Mouse (Mus musculus): Measurements from ENCODE around the gene Ints5. TPM values are rescaled to one million over a fixed set of nuclear protein-coding genes. Genes with fewer than 3 reads are reported as not detected.

Ints5 gene
- polyA plus RNA-seq, 1 experiment from 2014 or later: 30.5 TPM

DNA sequence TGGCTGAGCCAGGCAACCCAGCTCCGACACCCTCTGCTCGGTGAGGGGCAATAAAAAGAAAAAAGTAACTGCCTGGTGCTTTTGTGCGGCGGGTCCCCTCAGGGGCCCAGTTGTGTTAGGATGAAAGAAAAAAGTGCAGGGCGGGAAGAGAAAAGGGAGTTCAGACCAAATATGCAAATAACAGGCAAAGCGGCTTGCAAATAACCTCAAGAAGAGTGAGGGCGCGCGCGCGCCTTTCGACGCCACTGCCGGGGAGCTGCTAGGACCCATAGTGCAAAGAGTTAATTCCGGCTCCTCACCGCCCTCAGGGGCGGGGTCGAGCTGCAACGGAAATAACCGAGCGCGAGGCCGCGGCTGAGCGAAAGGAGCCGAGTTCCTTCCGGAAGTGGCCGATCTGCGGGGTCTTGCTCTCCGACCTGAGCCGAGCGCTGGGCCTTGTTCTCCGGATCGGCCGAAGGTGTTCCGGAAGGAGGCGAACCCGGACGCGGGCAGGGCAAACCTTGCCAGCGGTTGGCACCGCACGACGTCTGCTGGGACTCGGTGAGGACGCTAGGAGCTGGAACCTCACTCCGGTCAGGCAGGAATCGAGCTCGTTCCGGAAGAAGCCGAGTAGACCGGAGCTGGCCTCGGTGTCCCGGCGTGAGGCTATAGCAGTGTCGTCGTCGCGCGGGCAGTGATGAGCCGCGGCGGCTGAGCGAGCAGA lies 48.9 kb downstream of the Ints5 start, which contains the start of gene Mta2:
TSS of gene Mta2 (plus strand) at position 361 of the 703 bp plus-strand sequence.
- Histone ChIP-seq H3K4me2 (ENCODE audit: low read depth, low read length) (peak within 1 kb of the TSS; percentile 59), H3K4me3 (ENCODE audit: low read depth, low read length) (peak within 1 kb of the TSS; percentile 97), H3K27me3 (ENCODE audit: control insufficient read depth, insufficient read depth, low read length) (no peaks in the 10 kb centered on the region), H3K9ac (replicated peaks; ENCODE audit: low read length) (peak within 1 kb of the TSS; percentile 99), H3K36me3 (replicated peaks; ENCODE audit: control insufficient read depth, insufficient read depth, low read depth, low read length) (peaks cover 14% of the 10 kb centered on the region), H3K27ac (replicated peaks; ENCODE audit: low read depth, low read length) (peak within 1 kb of the TSS; percentile 97), H3K9me3 (replicated peaks; ENCODE audit: control insufficient read depth, low read length) (no peaks in the 10 kb centered on the region), H3K4me1 (ENCODE audit: control insufficient read depth, insufficient read depth, low read length) (peaks cover 3% of the 10 kb centered on the region; the same call in 1 of the 2 replicates)
- under 1% methylated on average over 64 of the region's 64 CpGs for WGBS
- DNase-seq (ENCODE audit: low spot score) (peak; percentile 98), ATAC-seq (replicated peaks; ENCODE audit: insufficient number of reproducible peaks, low FRiP score, low TSS enrichment, low read depth) (peak; percentile 89)

DNA sequence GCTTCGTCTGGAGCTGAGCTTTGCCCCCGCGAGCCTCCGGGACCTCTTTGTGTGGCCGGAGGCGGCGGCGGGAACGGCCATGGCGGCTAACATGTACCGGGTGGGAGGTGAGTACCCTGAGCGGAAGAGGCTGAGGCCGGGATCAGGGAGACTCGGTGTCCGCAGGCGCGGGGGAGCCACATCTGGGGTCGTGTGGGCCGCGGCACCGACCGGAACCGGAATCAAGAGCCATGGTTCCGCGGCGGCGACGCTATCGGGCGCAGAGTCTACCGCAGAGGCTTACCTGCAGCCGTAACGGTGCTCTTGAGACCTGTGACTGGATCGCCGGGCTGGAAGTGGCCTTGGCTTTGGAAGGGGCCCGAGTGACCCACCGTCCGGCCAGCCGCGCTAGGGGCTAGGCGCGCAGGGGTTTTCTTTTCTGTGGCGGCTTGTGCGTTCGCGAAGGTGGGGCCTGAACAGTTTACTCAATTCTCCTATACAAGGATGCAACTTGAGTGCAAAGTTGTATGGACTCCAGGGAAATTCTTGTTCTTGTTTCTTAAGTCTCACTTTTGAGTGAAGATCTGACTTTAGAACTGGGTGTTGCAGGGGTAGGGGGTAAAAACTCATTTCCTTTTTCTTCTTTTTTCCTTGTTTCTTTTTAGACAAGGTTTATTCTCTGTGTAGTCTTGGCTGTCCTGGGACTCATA lies 49.6 kb downstream of the Ints5 start:
- Histone ChIP-seq H3K4me2 (ENCODE audit: low read depth, low read length) (peak overlapping the region; percentile 59), H3K9ac (replicated peaks; ENCODE audit: low read length) (peak overlapping the region; percentile 99), H3K27ac (replicated peaks; ENCODE audit: low read depth, low read length) (peak overlapping the region; percentile 97), H3K27me3 (ENCODE audit: control insufficient read depth, insufficient read depth, low read length) (no peaks in the 10 kb centered on the region), H3K4me3 (ENCODE audit: low read depth, low read length) (peak overlapping the region; percentile 97), H3K36me3 (replicated peaks; ENCODE audit: control insufficient read depth, insufficient read depth, low read depth, low read length) (peaks cover 20% of the 10 kb centered on the region), H3K4me1 (ENCODE audit: control insufficient read depth, insufficient read depth, low read length) (peaks cover 3% of the 10 kb centered on the region; the same call in 1 of the 2 replicates), H3K9me3 (replicated peaks; ENCODE audit: control insufficient read depth, low read length) (no peaks in the 10 kb centered on the region)
- DNase-seq (ENCODE audit: low spot score): peak; percentile 50
- WGBS: under 1% methylated on average over 46 of the region's 46 CpGs
- ATAC-seq (replicated peaks; ENCODE audit: insufficient number of reproducible peaks, low FRiP score, low TSS enrichment, low read depth): peak; percentile 46

DNA sequence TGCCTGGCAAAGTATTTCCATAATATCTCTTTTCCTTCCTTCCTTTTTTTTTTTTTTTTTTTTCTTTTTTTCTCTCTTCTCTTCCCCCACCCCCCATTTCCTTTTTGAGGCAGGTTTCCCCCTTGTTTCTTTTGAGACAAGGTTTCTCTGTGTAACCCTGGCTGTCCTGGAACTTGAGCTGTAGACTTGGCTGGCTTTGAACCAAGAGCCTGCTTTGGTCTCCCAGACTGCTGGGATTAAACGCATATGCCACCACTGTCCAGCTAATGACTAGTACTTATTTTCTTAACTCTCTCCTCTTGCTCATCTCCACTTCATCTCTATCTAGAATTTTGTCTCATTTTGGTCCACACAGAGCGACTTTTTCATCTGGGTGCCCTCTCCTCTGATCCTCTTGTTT lies 50.2 kb downstream of the Ints5 start:
- peaks cover 3% of the 10 kb centered on the region; the same call in 1 of the 2 replicates for H3K4me1 ChIP-seq (ENCODE audit: control insufficient read depth, insufficient read depth, low read length)
- peak overlapping the region; percentile 99 for H3K9ac ChIP-seq (replicated peaks; ENCODE audit: low read length)
- peak overlapping the region; percentile 97; the same call in 1 of the 2 replicates for H3K27ac ChIP-seq (replicated peaks; ENCODE audit: low read depth, low read length)
- peak overlapping the region; percentile 59 for H3K4me2 ChIP-seq (ENCODE audit: low read depth, low read length)
- no peaks in the 10 kb centered on the region for H3K27me3 ChIP-seq (ENCODE audit: control insufficient read depth, insufficient read depth, low read length)
- no peak for DNase-seq (ENCODE audit: low spot score)
- peak overlapping the region; percentile 97 for H3K4me3 ChIP-seq (ENCODE audit: low read depth, low read length)
- peaks cover 23% of the 10 kb centered on the region for H3K36me3 ChIP-seq (replicated peaks; ENCODE audit: control insufficient read depth, insufficient read depth, low read depth, low read length)
- H3K9me3 ChIP-seq (replicated peaks; ENCODE audit: control insufficient read depth, low read length): no peaks in the 10 kb centered on the region
- WGBS: 61% methylated on average over 2 of the region's 2 CpGs
- no peak for ATAC-seq (replicated peaks; ENCODE audit: insufficient number of reproducible peaks, low FRiP score, low TSS enrichment, low read depth)

DNA sequence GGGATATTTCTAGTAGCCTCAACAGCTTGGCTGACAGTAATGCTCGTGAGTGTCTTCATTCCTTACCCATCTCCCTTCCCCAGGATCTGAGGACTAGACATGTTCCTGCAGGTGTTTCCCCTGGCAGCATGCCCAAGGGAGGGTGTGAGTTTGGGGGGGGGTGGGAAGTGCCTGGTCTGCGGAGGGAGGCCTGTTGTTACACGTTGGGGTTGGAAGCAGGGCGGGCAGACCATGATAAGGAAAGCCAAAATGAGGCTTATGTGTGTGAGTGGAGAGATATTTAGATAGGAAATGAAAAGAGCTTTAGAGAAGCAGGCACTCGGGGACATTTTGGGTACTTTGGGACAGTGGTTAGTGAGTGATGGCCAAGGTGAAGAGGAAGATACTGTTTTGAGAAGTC lies 51.3 kb downstream of the Ints5 start:
- no peak overlapping the region for H3K9ac ChIP-seq (replicated peaks; ENCODE audit: low read length)
- DNase-seq (ENCODE audit: low spot score) (no peak), ATAC-seq (replicated peaks; ENCODE audit: insufficient number of reproducible peaks, low FRiP score, low TSS enrichment, low read depth) (no peak)
- H3K9me3 ChIP-seq (replicated peaks; ENCODE audit: control insufficient read depth, low read length): no peaks in the 10 kb centered on the region
- peaks cover 3% of the 10 kb centered on the region; the same call in 1 of the 2 replicates for H3K4me1 ChIP-seq (ENCODE audit: control insufficient read depth, insufficient read depth, low read length)
- H3K4me2 ChIP-seq (ENCODE audit: low read depth, low read length): peak overlapping the region; percentile 20; the same call in 1 of the 2 replicates
- H3K4me3 ChIP-seq (ENCODE audit: low read depth, low read length): peak overlapping the region; percentile 97; the same call in 1 of the 2 replicates
- peaks cover 26% of the 10 kb centered on the region for H3K36me3 ChIP-seq (replicated peaks; ENCODE audit: control insufficient read depth, insufficient read depth, low read depth, low read length)
- 66% methylated on average over 5 of the region's 5 CpGs for WGBS
- no peaks in the 10 kb centered on the region for H3K27me3 ChIP-seq (ENCODE audit: control insufficient read depth, insufficient read depth, low read length)
- no peak overlapping the region for H3K27ac ChIP-seq (replicated peaks; ENCODE audit: low read depth, low read length)

DNA sequence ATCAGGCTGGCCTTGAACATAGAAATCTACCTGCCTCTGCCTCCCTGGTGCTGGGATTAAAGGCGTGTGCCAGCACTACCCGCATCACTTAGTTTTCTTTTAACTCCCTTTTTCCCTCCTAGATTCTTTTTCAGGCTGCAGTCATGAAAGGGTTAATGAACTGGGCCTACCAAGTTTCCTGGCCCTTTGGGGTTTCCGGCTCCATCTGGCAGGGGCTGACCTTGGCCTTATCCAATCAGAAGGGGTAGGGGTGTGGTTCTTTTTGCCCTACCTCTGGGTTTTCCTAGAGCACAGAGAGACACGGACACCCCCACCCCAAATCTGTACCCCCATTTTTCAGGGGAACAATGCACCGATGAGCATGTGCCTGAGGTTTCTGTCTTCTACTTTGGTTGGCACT lies 51.9 kb downstream of the Ints5 start:
- Histone ChIP-seq H3K27ac (replicated peaks; ENCODE audit: low read depth, low read length) (no peak overlapping the region), H3K27me3 (ENCODE audit: control insufficient read depth, insufficient read depth, low read length) (no peaks in the 10 kb centered on the region), H3K4me2 (ENCODE audit: low read depth, low read length) (peak overlapping the region; percentile 10; the same call in 1 of the 2 replicates), H3K4me1 (ENCODE audit: control insufficient read depth, insufficient read depth, low read length) (peaks cover 3% of the 10 kb centered on the region; the same call in 1 of the 2 replicates), H3K9me3 (replicated peaks; ENCODE audit: control insufficient read depth, low read length) (no peaks in the 10 kb centered on the region), H3K36me3 (replicated peaks; ENCODE audit: control insufficient read depth, insufficient read depth, low read depth, low read length) (peaks cover 29% of the 10 kb centered on the region), H3K9ac (replicated peaks; ENCODE audit: low read length) (no peak overlapping the region), H3K4me3 (ENCODE audit: low read depth, low read length) (no peak overlapping the region)
- DNase-seq (ENCODE audit: low spot score): peak; percentile 90
- WGBS: 32% methylated on average over 5 of the region's 5 CpGs
- ATAC-seq (replicated peaks; ENCODE audit: insufficient number of reproducible peaks, low FRiP score, low TSS enrichment, low read depth): no peak

DNA sequence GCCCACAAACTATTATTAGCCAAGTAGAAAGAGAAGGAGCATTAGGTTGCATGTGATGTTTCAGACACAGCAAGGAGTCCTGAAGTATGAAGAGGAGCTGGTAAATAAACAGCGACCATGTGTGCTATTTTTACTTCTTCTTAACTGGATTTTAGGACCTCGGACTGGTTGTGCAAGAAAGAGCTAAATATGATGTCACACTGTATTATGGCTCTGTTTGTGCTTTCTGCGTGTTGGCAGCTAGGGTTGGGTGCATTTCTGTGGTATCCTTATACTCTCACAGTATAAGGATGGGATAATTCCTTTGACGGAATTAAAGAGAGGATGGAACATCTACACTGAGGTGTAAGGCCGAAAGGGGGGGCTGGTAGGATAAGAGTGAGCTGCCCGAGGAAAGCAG lies 52.4 kb downstream of the Ints5 start:
- Histone ChIP-seq H3K4me3 (ENCODE audit: low read depth, low read length) (peak overlapping the region; percentile 9; the same call in 1 of the 2 replicates), H3K4me1 (ENCODE audit: control insufficient read depth, insufficient read depth, low read length) (peaks cover 3% of the 10 kb centered on the region; the same call in 1 of the 2 replicates), H3K9ac (replicated peaks; ENCODE audit: low read length) (no peak overlapping the region), H3K4me2 (ENCODE audit: low read depth, low read length) (no peak overlapping the region), H3K9me3 (replicated peaks; ENCODE audit: control insufficient read depth, low read length) (no peaks in the 10 kb centered on the region), H3K27ac (replicated peaks; ENCODE audit: low read depth, low read length) (no peak overlapping the region), H3K27me3 (ENCODE audit: control insufficient read depth, insufficient read depth, low read length) (no peaks in the 10 kb centered on the region), H3K36me3 (replicated peaks; ENCODE audit: control insufficient read depth, insufficient read depth, low read depth, low read length) (peaks cover 30% of the 10 kb centered on the region)
- WGBS: 87% methylated on average over 6 of the region's 6 CpGs
- no peak for DNase-seq (ENCODE audit: low spot score)
- ATAC-seq (replicated peaks; ENCODE audit: insufficient number of reproducible peaks, low FRiP score, low TSS enrichment, low read depth): no peak

DNA sequence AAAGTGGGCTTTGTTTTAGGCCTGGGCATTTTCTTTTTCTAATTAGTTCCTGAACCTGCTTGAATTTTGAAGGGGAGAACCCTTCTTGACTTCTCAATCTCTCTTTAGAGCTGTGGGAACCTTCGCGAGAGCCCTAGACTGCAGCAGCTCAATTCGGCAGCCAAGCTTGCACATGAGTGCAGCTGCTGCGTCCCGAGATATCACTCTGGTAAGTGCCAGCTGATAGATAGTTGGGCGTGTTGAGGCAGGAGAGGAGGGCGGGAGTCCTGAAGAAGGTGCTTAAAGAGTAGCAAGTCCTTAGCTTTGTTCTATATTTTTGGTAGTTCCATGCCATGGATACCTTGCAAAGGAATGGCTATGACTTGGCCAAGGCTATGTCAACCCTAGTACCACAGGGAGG lies 54.1 kb downstream of the Ints5 start:
- peaks cover 31% of the 10 kb centered on the region for H3K36me3 ChIP-seq (replicated peaks; ENCODE audit: control insufficient read depth, insufficient read depth, low read depth, low read length)
- no peak overlapping the region for H3K4me2 ChIP-seq (ENCODE audit: low read depth, low read length)
- WGBS: 91% methylated on average over 7 of the region's 7 CpGs
- ATAC-seq (replicated peaks; ENCODE audit: insufficient number of reproducible peaks, low FRiP score, low TSS enrichment, low read depth) (no peak), DNase-seq (ENCODE audit: low spot score) (no peak)
- H3K27ac ChIP-seq (replicated peaks; ENCODE audit: low read depth, low read length): no peak overlapping the region
- no peak overlapping the region for H3K9ac ChIP-seq (replicated peaks; ENCODE audit: low read length)
- 0 out of 2 replicates have a peak, but pooled peaks cover 3% of the 10 kb centered on the region for H3K4me1 ChIP-seq (ENCODE audit: control insufficient read depth, insufficient read depth, low read length)
- no peaks in the 10 kb centered on the region for H3K27me3 ChIP-seq (ENCODE audit: control insufficient read depth, insufficient read depth, low read length)
- H3K9me3 ChIP-seq (replicated peaks; ENCODE audit: control insufficient read depth, low read length): no peaks in the 10 kb centered on the region
- no peak overlapping the region for H3K4me3 ChIP-seq (ENCODE audit: low read depth, low read length)

Data from embryonic facial prominence, embryonic 11.5 days (tissue).